Mouse (Mus musculus): Measurements from ENCODE around the gene Hist1h4h. TPM values are rescaled to one million over a fixed set of nuclear protein-coding genes. Genes with fewer than 3 reads are reported as not detected.
A peak's percentile ranks its signal among the peaks of the same experiment; 100 is the strongest.
"Not testable (repeated sequence)": the region's sequence is repeated elsewhere in the genome, so short reads cannot be mapped to it uniquely, and the experiment has no call there.

Gene Hist1h4h
- polyA plus RNA-seq, 1 experiment from 2014 or later: 2.1 TPM

DNA sequence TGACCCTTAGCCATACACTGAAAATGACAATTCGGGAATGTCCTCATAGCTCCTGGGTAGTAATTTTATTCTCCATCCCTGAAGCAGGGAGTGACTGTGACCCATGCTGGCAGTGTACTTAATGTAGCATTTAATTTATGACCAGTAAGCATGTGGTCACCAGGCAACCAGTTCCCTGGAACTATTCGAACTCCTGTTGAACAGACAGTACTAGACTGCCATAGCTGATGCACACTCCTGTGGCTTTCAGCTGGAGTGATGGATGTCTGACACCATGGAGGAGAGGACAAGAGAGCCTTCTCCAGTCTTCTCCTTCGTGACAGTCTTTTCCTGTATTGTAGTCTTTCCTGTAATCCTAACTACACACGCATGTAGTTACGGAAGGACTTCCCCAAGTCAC, 1.8 kb upstream of the Hist1h4h start:
- WGBS (ENCODE audit: insufficient replicate concordance): 84% methylated on average over 5 of the region's 5 CpGs
- H3K9ac ChIP-seq (ENCODE audit: low read depth, low read length): no peak overlapping the region
- H3K4me2 ChIP-seq: peak overlapping the region; percentile 33; the same call in 1 of the 2 replicates
- no peaks in the 10 kb centered on the region for H3K27me3 ChIP-seq (ENCODE audit: control insufficient read depth, insufficient read depth, low read length)
- H3K4me1 ChIP-seq (ENCODE audit: control insufficient read depth, insufficient read depth, low read length): peaks cover 12% of the 10 kb centered on the region
- no peak overlapping the region for H3K4me3 ChIP-seq (ENCODE audit: low read depth, low read length)
- H3K27ac ChIP-seq (ENCODE audit: low read depth, low read length): no peak overlapping the region
- H3K36me3 ChIP-seq (ENCODE audit: control insufficient read depth, insufficient read depth, low read length): no peaks in the 10 kb centered on the region
- no peaks in the 10 kb centered on the region for H3K9me3 ChIP-seq (replicated peaks; ENCODE audit: control insufficient read depth, low read length)
- ATAC-seq (replicated peaks; ENCODE audit: insufficient number of reproducible peaks, low FRiP score, low TSS enrichment): no peak

DNA sequence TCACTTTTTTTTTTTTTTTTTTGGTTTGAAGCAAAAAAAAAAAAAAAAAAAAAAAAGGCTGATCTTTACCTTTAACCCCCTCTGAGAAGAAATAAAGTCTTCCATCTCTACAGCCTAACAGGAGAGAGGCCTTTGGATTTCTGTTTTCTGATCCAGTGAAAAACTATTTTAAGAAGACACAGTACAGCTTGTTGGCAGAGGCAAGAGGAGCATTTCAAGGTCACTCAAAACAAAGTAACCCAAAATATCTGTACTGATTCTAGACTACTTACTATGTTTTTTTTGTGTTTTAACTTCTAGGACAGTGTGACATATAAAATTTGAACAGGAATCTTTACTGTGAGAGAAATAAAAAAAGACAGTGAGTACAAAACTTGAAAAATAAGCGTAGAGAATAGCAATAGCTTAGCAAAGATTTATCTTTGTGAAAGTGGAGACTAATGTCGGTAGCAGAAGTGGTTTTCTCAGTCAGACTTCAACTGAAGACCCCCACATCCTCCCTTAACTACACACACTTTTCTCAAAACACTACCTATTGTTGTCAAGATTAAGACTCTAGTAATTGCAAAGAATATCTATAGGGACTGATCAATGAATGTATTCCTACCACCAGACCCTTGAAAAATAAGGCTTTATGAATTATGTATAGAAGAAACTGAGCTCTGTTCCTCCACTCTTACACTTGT, 1.2 kb upstream of the Hist1h4h start:
- Histone ChIP-seq H3K9me3 (replicated peaks; ENCODE audit: control insufficient read depth, low read length) (no peaks in the 10 kb centered on the region), H3K4me2 (peak overlapping the region; percentile 65), H3K4me3 (ENCODE audit: low read depth, low read length) (peak overlapping the region; percentile 57), H3K27me3 (ENCODE audit: control insufficient read depth, insufficient read depth, low read length) (no peaks in the 10 kb centered on the region), H3K36me3 (ENCODE audit: control insufficient read depth, insufficient read depth, low read length) (no peaks in the 10 kb centered on the region), H3K27ac (ENCODE audit: low read depth, low read length) (peak overlapping the region; percentile 98), H3K4me1 (ENCODE audit: control insufficient read depth, insufficient read depth, low read length) (peaks cover 14% of the 10 kb centered on the region), H3K9ac (ENCODE audit: low read depth, low read length) (peak overlapping the region; percentile 90)
- no peak for ATAC-seq (replicated peaks; ENCODE audit: insufficient number of reproducible peaks, low FRiP score, low TSS enrichment)
- 27% methylated on average over 2 of the region's 2 CpGs for WGBS (ENCODE audit: insufficient replicate concordance)

DNA sequence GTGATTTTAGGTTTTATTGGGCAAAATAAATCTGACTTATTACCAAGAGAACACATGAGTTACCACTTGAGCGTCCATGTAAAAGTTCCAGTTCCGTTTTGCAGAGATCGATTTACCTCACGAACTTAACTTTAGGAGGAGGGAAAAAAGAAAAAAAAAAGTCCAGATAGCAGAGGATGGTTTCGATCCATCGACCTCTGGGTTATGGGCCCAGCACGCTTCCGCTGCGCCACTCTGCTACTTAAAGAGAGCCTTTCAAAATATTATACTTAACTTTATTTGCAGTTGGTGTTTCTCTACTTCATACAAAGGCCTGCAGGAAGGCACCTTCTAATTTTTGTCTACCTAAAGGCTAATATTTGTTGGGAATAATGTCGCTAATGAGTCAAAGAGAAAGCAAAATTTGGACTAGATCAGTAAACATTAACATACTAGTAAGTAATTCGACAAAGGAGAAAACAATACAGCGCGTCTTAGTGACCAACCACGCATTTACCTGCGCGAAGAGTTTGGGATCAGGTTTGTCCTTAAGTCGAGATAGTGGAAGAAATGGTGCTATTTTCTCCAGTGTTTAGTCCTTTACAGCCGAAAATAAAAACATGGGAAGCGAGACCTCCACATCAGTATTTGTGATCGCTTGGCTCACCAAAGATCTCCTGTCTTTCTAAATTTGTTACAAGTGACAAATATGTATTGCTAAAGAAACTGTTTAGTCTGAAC, 509 bp upstream of the Hist1h4h start:
- Histone ChIP-seq H3K9ac (ENCODE audit: low read depth, low read length) (peak overlapping the region; percentile 90), H3K36me3 (ENCODE audit: control insufficient read depth, insufficient read depth, low read length) (no peaks in the 10 kb centered on the region), H3K27me3 (ENCODE audit: control insufficient read depth, insufficient read depth, low read length) (no peaks in the 10 kb centered on the region), H3K4me1 (ENCODE audit: control insufficient read depth, insufficient read depth, low read length) (peaks cover 12% of the 10 kb centered on the region), H3K9me3 (replicated peaks; ENCODE audit: control insufficient read depth, low read length) (no peaks in the 10 kb centered on the region), H3K4me3 (ENCODE audit: low read depth, low read length) (peak overlapping the region; percentile 57), H3K4me2 (peak overlapping the region; percentile 65), H3K27ac (ENCODE audit: low read depth, low read length) (peak overlapping the region; percentile 98)
- no peak for ATAC-seq (replicated peaks; ENCODE audit: insufficient number of reproducible peaks, low FRiP score, low TSS enrichment)
- under 1% methylated on average over 20 of the region's 20 CpGs for WGBS (ENCODE audit: insufficient replicate concordance)

DNA sequence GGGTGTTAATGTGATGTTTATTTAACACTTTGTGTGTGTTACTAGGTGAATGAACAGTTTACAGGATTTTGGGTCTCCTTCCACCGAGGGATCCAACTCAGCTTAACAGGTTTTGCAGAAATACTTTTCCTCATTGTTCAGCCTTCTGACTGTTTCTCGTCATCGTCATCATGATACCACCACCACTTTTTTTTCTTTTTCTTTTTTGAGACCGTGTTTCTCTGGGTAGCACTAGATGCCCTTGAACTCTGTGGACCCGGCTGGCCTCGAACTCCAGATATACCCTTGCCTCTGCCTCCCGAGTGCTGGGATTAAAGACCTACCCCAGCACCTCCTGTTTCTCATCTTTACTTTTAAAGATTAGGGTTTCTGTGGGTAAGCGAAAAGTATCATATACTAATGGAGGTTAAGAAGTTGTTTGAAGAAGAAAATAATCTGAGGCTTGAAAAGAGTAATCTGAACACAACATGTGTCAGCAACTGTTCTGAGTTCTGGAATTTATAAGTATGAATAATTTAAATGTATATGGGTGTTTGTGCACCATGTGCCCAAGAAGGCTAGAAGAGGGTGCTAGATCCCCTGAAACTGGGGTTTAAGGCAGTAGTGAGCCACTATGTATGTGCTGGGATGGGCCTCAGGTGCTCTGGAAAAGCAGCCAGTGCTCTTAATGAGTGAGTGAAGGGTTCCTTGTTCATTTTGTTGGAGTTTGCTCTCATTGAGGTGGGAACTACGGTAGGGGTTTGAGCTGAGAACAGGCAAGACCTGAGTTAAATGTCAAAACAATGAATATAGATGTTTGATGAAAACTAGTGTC, 1.6 kb downstream of the Hist1h4h start:
- H3K4me3 ChIP-seq (ENCODE audit: low read depth, low read length): peak overlapping the region; percentile 57
- H3K27ac ChIP-seq (ENCODE audit: low read depth, low read length): peak overlapping the region; percentile 98
- ATAC-seq (replicated peaks; ENCODE audit: insufficient number of reproducible peaks, low FRiP score, low TSS enrichment): no peak
- H3K4me1 ChIP-seq (ENCODE audit: control insufficient read depth, insufficient read depth, low read length): peaks cover 15% of the 10 kb centered on the region
- no peaks in the 10 kb centered on the region for H3K27me3 ChIP-seq (ENCODE audit: control insufficient read depth, insufficient read depth, low read length)
- peak overlapping the region; percentile 65 for H3K4me2 ChIP-seq
- H3K9ac ChIP-seq (ENCODE audit: low read depth, low read length): peak overlapping the region; percentile 90
- H3K9me3 ChIP-seq (replicated peaks; ENCODE audit: control insufficient read depth, low read length): no peaks in the 10 kb centered on the region
- 20% methylated on average over 9 of the region's 9 CpGs for WGBS (ENCODE audit: insufficient replicate concordance)
- no peaks in the 10 kb centered on the region for H3K36me3 ChIP-seq (ENCODE audit: control insufficient read depth, insufficient read depth, low read length)

DNA sequence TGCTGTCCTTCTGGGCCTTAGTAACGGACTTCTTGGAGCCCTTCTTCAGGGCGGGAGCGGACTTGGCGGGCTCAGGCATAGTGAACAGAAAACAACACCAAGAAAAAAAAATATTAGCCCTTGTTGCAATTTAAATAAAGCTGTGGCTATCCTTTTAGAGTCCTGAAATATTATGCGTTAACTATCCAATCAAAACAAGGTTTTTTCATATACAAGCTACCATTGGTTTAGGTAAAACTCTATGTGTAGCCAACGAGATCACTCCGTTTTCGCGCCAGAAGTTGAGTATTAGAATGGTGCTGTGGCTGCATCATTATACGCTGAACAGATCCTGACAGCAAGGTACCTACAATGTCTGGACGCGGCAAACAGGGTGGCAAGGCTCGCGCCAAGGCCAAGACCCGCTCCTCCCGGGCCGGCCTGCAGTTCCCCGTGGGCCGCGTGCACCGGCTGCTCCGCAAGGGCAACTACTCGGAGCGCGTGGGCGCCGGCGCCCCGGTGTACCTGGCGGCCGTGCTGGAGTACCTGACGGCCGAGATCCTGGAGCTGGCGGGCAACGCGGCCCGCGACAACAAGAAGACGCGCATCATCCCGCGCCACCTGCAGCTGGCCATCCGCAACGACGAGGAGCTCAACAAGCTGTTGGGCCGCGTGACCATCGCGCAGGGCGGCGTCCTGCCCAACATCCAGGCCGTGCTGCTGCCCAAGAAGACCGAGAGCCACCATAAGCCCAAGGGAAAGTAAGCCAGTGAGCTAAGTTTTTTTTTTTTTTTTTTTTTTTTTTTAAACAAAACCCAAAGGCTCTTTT, 2.9 kb downstream of the Hist1h4h start, which contains the start of gene Hist1h2af:
TSS of gene Hist1h2af (plus strand) at position 347 of the 808 bp plus-strand sequence.
- H3K36me3 ChIP-seq (ENCODE audit: control insufficient read depth, insufficient read depth, low read length); H3K9me3 ChIP-seq (replicated peaks; ENCODE audit: control insufficient read depth, low read length); H3K27me3 ChIP-seq (ENCODE audit: control insufficient read depth, insufficient read depth, low read length): not testable (repeated sequence)
- Histone ChIP-seq H3K4me3 (ENCODE audit: low read depth, low read length) (peak within 1 kb of the TSS; percentile 57), H3K4me2 (peak within 1 kb of the TSS; percentile 65), H3K4me1 (ENCODE audit: control insufficient read depth, insufficient read depth, low read length) (peaks cover 15% of the 10 kb centered on the region), H3K9ac (ENCODE audit: low read depth, low read length) (peak within 1 kb of the TSS; percentile 90), H3K27ac (ENCODE audit: low read depth, low read length) (peak within 1 kb of the TSS; percentile 98)
- ATAC-seq (replicated peaks; ENCODE audit: insufficient number of reproducible peaks, low FRiP score, low TSS enrichment): peak; percentile 50
- WGBS (ENCODE audit: insufficient replicate concordance): under 1% methylated on average over 28 of the region's 53 CpGs

DNA sequence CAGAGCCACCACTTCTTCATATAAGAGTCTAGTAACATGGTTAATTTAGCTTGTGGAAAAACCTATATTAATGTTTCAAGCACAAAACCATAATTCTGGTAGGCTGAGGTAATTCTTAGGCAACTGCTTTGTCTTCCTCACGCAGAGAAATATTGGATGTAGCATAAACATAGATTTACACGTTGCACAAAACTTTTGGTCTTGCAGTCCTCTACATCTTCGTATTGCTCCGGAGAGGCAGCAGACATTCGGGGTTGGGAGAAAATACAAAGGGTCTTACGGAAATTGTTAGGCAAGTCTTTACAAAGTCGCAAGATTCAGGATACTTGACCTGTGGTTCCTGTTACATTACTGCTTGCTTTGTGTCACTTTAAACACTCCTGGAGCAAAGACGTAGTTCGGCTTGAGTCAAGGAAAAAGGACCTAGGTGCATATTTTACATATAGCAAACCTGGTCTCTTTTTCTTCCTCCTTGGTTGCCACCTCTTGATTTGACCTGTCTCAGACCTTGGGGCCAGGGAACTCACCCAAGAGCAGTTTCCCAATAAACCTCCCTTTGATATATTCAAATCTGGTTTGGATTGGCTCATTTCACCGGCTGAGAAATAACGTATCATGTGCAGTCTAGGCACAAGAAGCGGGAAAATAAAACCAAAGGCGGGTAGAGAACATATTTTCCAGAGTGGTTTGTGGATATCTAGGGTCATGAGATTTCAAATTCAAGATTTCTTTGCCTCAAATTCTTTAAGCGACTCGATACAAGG, 3.7 kb downstream of the Hist1h4h start:
- Histone ChIP-seq H3K4me1 (ENCODE audit: control insufficient read depth, insufficient read depth, low read length) (peaks cover 12% of the 10 kb centered on the region), H3K9me3 (replicated peaks; ENCODE audit: control insufficient read depth, low read length) (no peaks in the 10 kb centered on the region), H3K27me3 (ENCODE audit: control insufficient read depth, insufficient read depth, low read length) (no peaks in the 10 kb centered on the region), H3K9ac (ENCODE audit: low read depth, low read length) (peak overlapping the region; percentile 80), H3K4me2 (peak overlapping the region; percentile 65), H3K4me3 (ENCODE audit: low read depth, low read length) (peak overlapping the region; percentile 57), H3K27ac (ENCODE audit: low read depth, low read length) (peak overlapping the region; percentile 98), H3K36me3 (ENCODE audit: control insufficient read depth, insufficient read depth, low read length) (no peaks in the 10 kb centered on the region)
- no peak for ATAC-seq (replicated peaks; ENCODE audit: insufficient number of reproducible peaks, low FRiP score, low TSS enrichment)
- 1% methylated on average over 15 of the region's 15 CpGs for WGBS (ENCODE audit: insufficient replicate concordance)

DNA sequence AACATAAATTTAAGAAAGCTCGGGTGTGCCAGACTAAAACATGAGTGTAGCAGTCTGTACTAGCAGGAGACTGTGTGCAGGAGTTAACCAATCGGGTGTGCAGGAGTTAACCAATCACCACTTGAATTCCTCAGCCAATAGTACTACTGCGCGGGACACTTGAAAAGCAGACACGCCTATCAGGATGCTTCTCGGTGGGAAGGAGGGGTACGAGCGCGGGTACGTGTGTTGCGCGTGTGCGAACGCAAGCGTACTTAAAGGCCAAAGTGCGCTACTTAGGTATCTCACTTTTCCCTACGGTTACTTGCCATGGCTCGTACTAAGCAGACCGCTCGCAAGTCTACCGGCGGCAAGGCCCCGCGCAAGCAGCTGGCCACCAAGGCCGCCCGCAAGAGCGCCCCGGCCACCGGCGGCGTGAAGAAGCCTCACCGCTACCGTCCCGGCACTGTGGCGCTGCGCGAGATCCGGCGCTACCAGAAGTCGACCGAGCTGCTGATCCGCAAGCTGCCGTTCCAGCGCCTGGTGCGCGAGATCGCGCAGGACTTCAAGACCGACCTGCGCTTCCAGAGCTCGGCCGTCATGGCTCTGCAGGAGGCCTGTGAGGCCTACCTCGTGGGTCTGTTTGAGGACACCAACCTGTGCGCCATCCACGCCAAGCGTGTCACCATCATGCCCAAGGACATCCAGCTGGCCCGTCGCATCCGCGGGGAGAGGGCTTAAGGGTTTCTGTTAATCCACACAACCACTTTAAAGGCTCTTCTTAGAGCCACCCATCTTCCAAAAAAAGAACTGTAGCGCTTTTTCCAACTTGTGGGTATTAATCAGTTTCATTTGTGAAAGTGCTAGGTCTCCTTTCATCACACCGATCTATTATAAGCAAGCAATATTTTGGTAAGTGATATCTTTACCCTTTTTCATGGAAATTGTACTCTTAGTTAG, 4.6 kb downstream of the Hist1h4h start, which contains the start of gene Hist1h3g:
TSS of gene Hist1h3g (plus strand) at position 286 of the 939 bp plus-strand sequence.
- not testable (repeated sequence) for H3K36me3 ChIP-seq (ENCODE audit: control insufficient read depth, insufficient read depth, low read length); H3K9me3 ChIP-seq (replicated peaks; ENCODE audit: control insufficient read depth, low read length); H3K27me3 ChIP-seq (ENCODE audit: control insufficient read depth, insufficient read depth, low read length)
- peak within 1 kb of the TSS; percentile 65 for H3K4me2 ChIP-seq
- 1% methylated on average over 51 of the region's 62 CpGs for WGBS (ENCODE audit: insufficient replicate concordance)
- H3K4me3 ChIP-seq (ENCODE audit: low read depth, low read length): peak within 1 kb of the TSS; percentile 57
- peak within 1 kb of the TSS; percentile 98 for H3K27ac ChIP-seq (ENCODE audit: low read depth, low read length)
- H3K4me1 ChIP-seq (ENCODE audit: control insufficient read depth, insufficient read depth, low read length): peaks cover 12% of the 10 kb centered on the region
- H3K9ac ChIP-seq (ENCODE audit: low read depth, low read length): peak within 1 kb of the TSS; percentile 80
- peak; percentile 89 for ATAC-seq (replicated peaks; ENCODE audit: insufficient number of reproducible peaks, low FRiP score, low TSS enrichment)
